Mouse (Mus musculus): ENCODE measurements around the gene D030056L22Rik.
A peak's percentile ranks its signal among the peaks of the same experiment; 100 is the strongest.

Gene D030056L22Rik

GRCm38 (mm10) chr19:18712866-18713300 is at the start of gene D030056L22Rik:
Gene D030056L22Rik, plus strand, starts transcription at chr19:18713193.
- DNase-seq = peak; percentile 99

- DNase-seq = no peak
Observed at GRCm38 (mm10) chr19:18663904-18664303, 49.1 kb upstream of the D030056L22Rik start.

GRCm38 (mm10) chr19:18666966-18667365 is 46.0 kb upstream of the D030056L22Rik start:
- no peak for DNase-seq

- no peak for DNase-seq
Observed at GRCm38 (mm10) chr19:18669551-18669950, 43.4 kb upstream of the D030056L22Rik start.

GRCm38 (mm10) chr19:18670608-18671007 is 42.4 kb upstream of the D030056L22Rik start, which contains the start of gene Carnmt1:
Gene Carnmt1, plus strand, starts transcription at chr19:18670764.
- DNase-seq = peak; percentile 99

- DNase-seq = peak; percentile 56
Observed at GRCm38 (mm10) chr19:18671056-18671741, 41.8 kb upstream of the D030056L22Rik start.

- no peak for DNase-seq
Observed at GRCm38 (mm10) chr19:18672498-18672897, 40.5 kb upstream of the D030056L22Rik start.

GRCm38 (mm10) chr19:18673116-18673515 is 39.9 kb upstream of the D030056L22Rik start:
- DNase-seq = no peak

GRCm38 (mm10) chr19:18682142-18682541 is 30.9 kb upstream of the D030056L22Rik start:
- no peak for DNase-seq

- peak; percentile 51 for DNase-seq
Observed at GRCm38 (mm10) chr19:18687556-18687955, 25.4 kb upstream of the D030056L22Rik start.

- no peak for DNase-seq
Observed at GRCm38 (mm10) chr19:18692176-18692575, 20.8 kb upstream of the D030056L22Rik start.

- no peak for DNase-seq
Observed at GRCm38 (mm10) chr19:18692768-18693167, 20.2 kb upstream of the D030056L22Rik start.

GRCm38 (mm10) chr19:18695116-18695515 is 17.9 kb upstream of the D030056L22Rik start:
- no peak for DNase-seq

- DNase-seq = no peak
Observed at GRCm38 (mm10) chr19:18695552-18695951, 17.4 kb upstream of the D030056L22Rik start.

GRCm38 (mm10) chr19:18708101-18708500 is 4.9 kb upstream of the D030056L22Rik start:
- DNase-seq = no peak

GRCm38 (mm10) chr19:18710903-18711302 is 2.1 kb upstream of the D030056L22Rik start:
- no peak for DNase-seq

- DNase-seq = no peak
Observed at GRCm38 (mm10) chr19:18711589-18711988, 1.4 kb upstream of the D030056L22Rik start.

- peak; percentile 6 for DNase-seq
Observed at GRCm38 (mm10) chr19:18712153-18712865, 684 bp upstream of the D030056L22Rik start.

- DNase-seq = peak; percentile 56
Observed at GRCm38 (mm10) chr19:18713357-18713756, 364 bp downstream of the D030056L22Rik start.

GRCm38 (mm10) chr19:18716374-18716773 is 3.4 kb downstream of the D030056L22Rik start:
- peak; percentile 71 for DNase-seq

GRCm38 (mm10) chr19:18720337-18720736 is 7.3 kb downstream of the D030056L22Rik start:
- no peak for DNase-seq

- no peak for DNase-seq
Observed at GRCm38 (mm10) chr19:18725186-18725585, 12.2 kb downstream of the D030056L22Rik start.

- DNase-seq = no peak
Observed at GRCm38 (mm10) chr19:18730255-18730654, 17.3 kb downstream of the D030056L22Rik start.

- DNase-seq = no peak
Observed at GRCm38 (mm10) chr19:18731077-18731476, 18.1 kb downstream of the D030056L22Rik start.

Measured in thymus, postnatal 25 days (tissue).